In genomic region chr7:74928226-74928927, GRCm38 (mm10) we compare ENCODE assay signal across 18 mouse cellular contexts.
A peak's percentile ranks its signal among the peaks of the same experiment; 100 is the strongest.
DNase-seq lines count a peak whose midpoint lies in the region; ATAC-seq lines count a peak whose summit lies in the region.
"Had no signal": no experiment of that assay in that cellular context is flagged by ENCODE, and none has a peak within 500 bp of the region (broad histone marks: within the 10 kb centered on the region; RNA-seq: fewer than 3 reads in every experiment).

No protein-coding gene starts in this region.

- DNase-seq in spleen, postnatal 10 days (ENCODE audit: low spot score in 2 of 2), result peak; percentile 15 to 19
- no peak for DNase-seq in spleen, adult 18-20 months
- DNase-seq in c-Kit-positive CD71-positive TER-119-positive erythroid progenitor cells, embryonic 14.5 days (ENCODE audit: low spot score), result peak; percentile 70
- DNase-seq in liver, embryonic 13.5 days, result peak; percentile 70
- DNase-seq in yolk sac, embryonic 10.5 days (ENCODE audit: low spot score), result peak; percentile 2
- no peak for DNase-seq in left cerebral cortex, postnatal 14 days (ENCODE audit: low spot score in 2 of 2)
- DNase-seq in gastrocnemius, postnatal 4 days (ENCODE audit: low spot score in 2 of 2), result no peak
- DNase-seq: adrenal gland, adult 2 months; cerebellum, postnatal 25 days; gastrocnemius, adult 2 months; kidney, postnatal 4 days; lung, postnatal 14 days; right cerebral cortex, adult 18-20 months had no signal

- H3K4me3 ChIP-seq in liver, embryonic 13.5 days (replicated peaks), result 0 out of 2 replicates have a peak overlapping the region, but pooled peaks have one; percentile 3
- H3K4me3 ChIP-seq: embryonic facial prominence, embryonic 13.5 days; gastrocnemius, adult 2 months; heart, embryonic 10.5 days; hindbrain, embryonic 12.5 days; limb, embryonic 13.5 days had no signal

- H3K4me2 ChIP-seq in liver, embryonic 13.5 days, result peak overlapping the region; percentile 52
- H3K4me2 ChIP-seq: embryonic facial prominence, embryonic 13.5 days; hindbrain, embryonic 12.5 days; limb, embryonic 13.5 days had no signal

- H3K27me3 ChIP-seq in liver, embryonic 13.5 days, result no peaks in the 10 kb centered on the region
- H3K27me3 ChIP-seq: embryonic facial prominence, embryonic 13.5 days; hindbrain, embryonic 12.5 days; limb, embryonic 13.5 days had no signal

- intact Hi-C loops in left cerebral cortex, postnatal 14 days (cut with DNase I), result no loop called here

- peaks cover 45% of the 10 kb centered on the region for H3K4me1 ChIP-seq in liver, embryonic 13.5 days (replicated peaks)

- H3K9ac ChIP-seq in liver, embryonic 13.5 days, result peak overlapping the region; percentile 55
- H3K9ac ChIP-seq: embryonic facial prominence, embryonic 13.5 days; hindbrain, embryonic 12.5 days; limb, embryonic 13.5 days had no signal

- no peaks in the 10 kb centered on the region for H3K9me3 ChIP-seq in liver, embryonic 13.5 days (replicated peaks)
- H3K9me3 ChIP-seq: embryonic facial prominence, embryonic 13.5 days; heart, embryonic 10.5 days; hindbrain, embryonic 12.5 days; limb, embryonic 13.5 days had no signal

- H3K27ac ChIP-seq in liver, embryonic 13.5 days, result peak overlapping the region; percentile 80
- H3K27ac ChIP-seq: embryonic facial prominence, embryonic 13.5 days; gastrocnemius, adult 2 months; heart, embryonic 10.5 days; hindbrain, embryonic 12.5 days; limb, embryonic 13.5 days had no signal

- H3K36me3 ChIP-seq in liver, embryonic 13.5 days, result no peaks in the 10 kb centered on the region
- H3K36me3 ChIP-seq: embryonic facial prominence, embryonic 13.5 days; heart, embryonic 10.5 days; hindbrain, embryonic 12.5 days; limb, embryonic 13.5 days had no signal

- ATAC-seq in liver, embryonic 13.5 days (ENCODE audit: low read depth), result peak; percentile 93
- ATAC-seq: intestine, embryonic 16.5 days had no signal

- WGBS in liver, embryonic 13.5 days (ENCODE audit: insufficient replicate concordance), result 16% methylated on average over 6 of the region's 6 CpGs

Comparison
In these comparisons a context has a peak if more than half of its experiments do, and no peak if none do; other contexts are left out.
1. DNase-seq: peak in spleen, postnatal 10 days (2 of 2), c-Kit-positive CD71-positive TER-119-positive erythroid progenitor cells, embryonic 14.5 days (single experiment), liver, embryonic 13.5 days (single experiment) and yolk sac, embryonic 10.5 days (single experiment); none in spleen, adult 18-20 months (0 of 2), left cerebral cortex, postnatal 14 days (0 of 2) and gastrocnemius, postnatal 4 days (0 of 2).